Mouse (Mus musculus) right cerebral cortex, postnatal 36 days (tissue): ENCODE data around the gene Prkd2.

Source experiments
- DNase-seq, 2 experiments: peaks; one replicate each; pipeline ENCODE4 v3.0.0; 2022; ENCODE audit warnings: low spot score in 2 of 2, mixed read lengths in 1 of 2

Gene Prkd2

GRCm38 (mm10) chr7:16842645-16843063 lies at the start of gene Prkd2:
Gene Prkd2, plus strand, starts transcription at chr7:16842902.
- peak; percentile 82 to 86 for DNase-seq

GRCm38 (mm10) chr7:16793010-16793725 lies 49.5 kb upstream of the Prkd2 start:
- no peak for DNase-seq

GRCm38 (mm10) chr7:16794886-16795285 lies 47.8 kb upstream of the Prkd2 start:
- no peak for DNase-seq

- no peak for DNase-seq
Observed at GRCm38 (mm10) chr7:16804409-16805028, 38.2 kb upstream of the Prkd2 start.

- no peak for DNase-seq
Observed at GRCm38 (mm10) chr7:16807936-16808335, 34.8 kb upstream of the Prkd2 start.

- DNase-seq: no peak
Observed at GRCm38 (mm10) chr7:16808647-16809046, 34.1 kb upstream of the Prkd2 start.

- DNase-seq: peak; percentile 68 to 71
Observed at GRCm38 (mm10) chr7:16809739-16810138, 33.0 kb upstream of the Prkd2 start.

- DNase-seq: no peak
Observed at GRCm38 (mm10) chr7:16810399-16810919, 32.2 kb upstream of the Prkd2 start.

- DNase-seq: peak; percentile 59 to 63
Observed at GRCm38 (mm10) chr7:16810920-16811648, 31.6 kb upstream of the Prkd2 start.

- DNase-seq: no peak
Observed at GRCm38 (mm10) chr7:16811649-16812070, 31.0 kb upstream of the Prkd2 start.

- DNase-seq: no peak
Observed at GRCm38 (mm10) chr7:16812505-16812904, 30.2 kb upstream of the Prkd2 start.

- DNase-seq: no peak
Observed at GRCm38 (mm10) chr7:16815351-16815941, 27.3 kb upstream of the Prkd2 start, which contains the start of gene Strn4. Gene Strn4, plus strand, starts transcription at chr7:16815889.

- DNase-seq: peak; percentile 66 to 74
Observed at GRCm38 (mm10) chr7:16816078-16816474, 26.6 kb upstream of the Prkd2 start.

- no peak for DNase-seq
Observed at GRCm38 (mm10) chr7:16816475-16817122, 26.1 kb upstream of the Prkd2 start, which contains the start of gene Fkrp. Gene Fkrp, minus strand, starts transcription at chr7:16816732.

- DNase-seq: peak in 1 of 2 experiments; percentile 71
Observed at GRCm38 (mm10) chr7:16817693-16818092, 25.0 kb upstream of the Prkd2 start.

GRCm38 (mm10) chr7:16819794-16820193 lies 22.9 kb upstream of the Prkd2 start:
- no peak for DNase-seq

GRCm38 (mm10) chr7:16820271-16820763 lies 22.4 kb upstream of the Prkd2 start:
- DNase-seq: no peak

- DNase-seq: no peak
Observed at GRCm38 (mm10) chr7:16821091-16821490, 21.6 kb upstream of the Prkd2 start.

GRCm38 (mm10) chr7:16821669-16822101 lies 21.0 kb upstream of the Prkd2 start:
- DNase-seq: peak; percentile 80 to 89

GRCm38 (mm10) chr7:16823734-16824133 lies 19.0 kb upstream of the Prkd2 start:
- peak; percentile 86 to 95 for DNase-seq

GRCm38 (mm10) chr7:16825785-16826184 lies 16.9 kb upstream of the Prkd2 start:
- no peak for DNase-seq
